Mouse (Mus musculus) forebrain, postnatal 0 days (tissue): Measurements from ENCODE around the gene Ddx1. TPM values are rescaled to one million over a fixed set of nuclear protein-coding genes. Genes with fewer than 3 reads are reported as not detected.

Experiments
- ATAC-seq: fragments of 200-750 bp; cut with Nextera tagmentation; 2 replicates; pipeline ENCODE4 v1.8.0; 2017; ENCODE audit warnings: mild to moderate bottlenecking, moderate library complexity
- DNase-seq: peaks from one replicate; pipeline ENCODE4 v3.0.0-alpha.2; 2015
- H3K27ac ChIP-seq: fragments of 300-500 bp; sonication (generic); 2 replicates; pipeline ENCODE4 v1.5.1; 2014; ENCODE audit warnings: low read depth, mild to moderate bottlenecking, antibody characterized with exemption, low read length, moderate library complexity, mixed read lengths
- H3K27me3 ChIP-seq: fragments of 300-500 bp; sonication (generic); 2 replicates; pipeline ENCODE4 v1.6.1; 2014; ENCODE audit warnings: mild to moderate bottlenecking, low read length, mixed read lengths; ENCODE audit not compliant: insufficient read depth
- H3K36me3 ChIP-seq: fragments of 300-500 bp; sonication (generic); 2 replicates; pipeline ENCODE4 v1.6.1; 2014; ENCODE audit warnings: mild to moderate bottlenecking, moderate library complexity; ENCODE audit not compliant: insufficient read depth
- H3K4me1 ChIP-seq: fragments of 300-500 bp; sonication (generic); 2 replicates; pipeline ENCODE4 v1.6.1; 2014; ENCODE audit warnings: antibody characterized with exemption; ENCODE audit not compliant: insufficient read depth
- H3K4me2 ChIP-seq: fragments of 300-500 bp; sonication (generic); 2 replicates; pipeline ENCODE4 v1.6.1; 2014; ENCODE audit warnings: low read depth, mild to moderate bottlenecking, moderate library complexity
- H3K4me3 ChIP-seq: fragments of 300-500 bp; sonication (generic); 2 replicates; pipeline ENCODE4 v1.5.1; 2014; ENCODE audit warnings: low read depth, low read length, mixed read lengths
- H3K9ac ChIP-seq: fragments of 300-500 bp; sonication (generic); 2 replicates; pipeline ENCODE4 v1.6.1; 2014; ENCODE audit warnings: mild to moderate bottlenecking
- H3K9me3 ChIP-seq: fragments of 300-500 bp; sonication (generic); 2 replicates; pipeline ENCODE4 v1.6.1; 2016; ENCODE audit warnings: low read length
- CTCF ChIP-seq: sonication (generic); IDR thresholded peaks from 2 replicates; pipeline ENCODE4 v1.5.1; 2016; ENCODE audit warnings: antibody characterized with exemption, control low read depth, low read depth
- WGBS: fragments of 180-500 bp; shearing (Covaris S2); extraction: QIAGEN DNeasy Blood & Tissue Kit; methylation state at CpG from one replicate; pipeline ENCODE4 v1.1.7; 2014; 5-methylcytosine and 5-hydroxymethylcytosine counted together
- polyA plus RNA-seq: library from polyadenylated mRNA; unstranded; fragments of >200 nt; fragmentation: Nextera tagmentation; extraction: Ambion mirVana; gene quantifications from 2 replicates; pipeline ENCODE4 v1.2.1, GENCODE M21; 2015
- total RNA-seq: library from RNA; depleted of rRNA; stranded (reverse); fragments of >200 nt; gene quantifications from 2 replicates; pipeline ENCODE4 v1.2.3, GENCODE M21; 2014; rRNA removed

The Ddx1 gene
- total and polyA plus RNA-seq, 2 experiments from 2014 or later: 61.6 to 137 TPM

DNA sequence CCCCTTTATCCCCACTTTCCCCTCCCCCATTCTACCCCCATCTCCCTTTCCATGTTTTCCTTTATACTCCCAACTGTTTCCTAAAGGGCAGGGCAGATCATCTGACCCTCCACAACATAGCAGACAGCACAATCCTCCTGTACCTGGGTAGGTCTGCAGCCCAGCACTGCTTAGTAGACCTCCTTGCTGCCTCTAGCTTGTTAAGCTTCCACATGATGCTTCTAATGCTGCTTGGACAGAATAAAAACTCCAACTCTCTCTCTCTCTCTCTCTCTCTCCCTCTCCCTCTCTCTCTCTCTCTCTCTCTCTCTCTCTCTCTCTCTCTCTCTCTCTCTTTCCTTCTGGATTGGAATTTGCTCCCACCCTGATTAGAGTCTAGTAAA lies 68.7 kb downstream of the Ddx1 start:
- no peak overlapping the region for H3K4me2 ChIP-seq
- H3K4me3 ChIP-seq: no peak overlapping the region
- DNase-seq (no peak), ATAC-seq (no peak)
- H3K27ac ChIP-seq: 0 out of 2 replicates have a peak overlapping the region, but pooled peaks have one; percentile 15
- peaks cover 9% of the 10 kb centered on the region; the same call in 1 of the 2 replicates for H3K4me1 ChIP-seq
- no peaks in the 10 kb centered on the region for H3K27me3 ChIP-seq
- no peak for TF ChIP-seq CTCF
- no peaks in the 10 kb centered on the region for H3K36me3 ChIP-seq
- H3K9ac ChIP-seq: no peak overlapping the region
- no peaks in the 10 kb centered on the region for H3K9me3 ChIP-seq

DNA sequence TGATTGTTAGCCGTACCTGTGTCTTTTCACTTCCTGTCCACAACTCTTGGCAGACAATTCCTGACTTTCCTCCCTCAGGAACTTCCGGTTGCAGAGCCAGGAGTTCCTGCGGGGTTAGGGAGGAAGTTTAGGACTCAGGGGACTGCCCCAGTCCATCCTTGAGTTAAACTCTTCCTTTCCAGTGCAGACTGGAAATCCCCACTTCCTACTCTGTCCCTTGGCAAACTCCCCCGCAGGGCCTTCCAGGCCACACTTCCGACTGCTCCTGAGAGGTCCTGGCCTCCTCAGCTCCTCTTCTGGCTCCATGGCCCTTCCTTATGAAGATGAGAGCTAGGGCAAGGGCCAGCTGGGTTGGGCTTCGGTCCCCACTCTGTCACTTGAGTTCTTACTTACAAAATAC lies 71.4 kb downstream of the Ddx1 start:
- no peak for DNase-seq
- Histone ChIP-seq H3K4me2 (no peak overlapping the region), H3K4me1 (peaks cover 9% of the 10 kb centered on the region; the same call in 1 of the 2 replicates), H3K36me3 (no peaks in the 10 kb centered on the region), H3K27me3 (no peaks in the 10 kb centered on the region), H3K9ac (no peak overlapping the region), H3K27ac (no peak overlapping the region), H3K4me3 (no peak overlapping the region), H3K9me3 (no peaks in the 10 kb centered on the region)
- 82% methylated on average over 6 of the region's 6 CpGs for WGBS
- no peak for TF ChIP-seq CTCF
- ATAC-seq: no peak

DNA sequence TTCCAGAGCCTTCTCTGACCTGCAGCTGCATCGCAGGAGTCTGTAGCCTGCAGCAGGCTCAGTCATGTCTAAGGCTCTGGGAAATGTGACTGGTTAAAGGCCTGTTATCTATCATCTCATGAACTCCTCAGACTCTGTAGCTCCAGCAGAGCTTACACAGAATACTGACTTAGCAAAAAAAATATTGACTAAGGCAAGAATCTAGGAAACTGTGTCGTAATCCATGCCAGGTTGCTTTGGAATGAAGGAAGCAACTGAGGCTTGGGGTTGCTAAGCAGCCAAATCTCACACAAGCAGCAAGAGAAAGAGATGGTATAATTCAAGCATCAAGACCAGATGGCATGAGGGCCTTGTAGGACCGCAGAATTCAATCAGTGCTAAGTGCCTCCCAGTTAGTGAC lies 72.1 kb downstream of the Ddx1 start:
- no peaks in the 10 kb centered on the region for H3K36me3 ChIP-seq
- peaks cover 9% of the 10 kb centered on the region; the same call in 1 of the 2 replicates for H3K4me1 ChIP-seq
- no peaks in the 10 kb centered on the region for H3K27me3 ChIP-seq
- no peak overlapping the region for H3K4me3 ChIP-seq
- peak; percentile 74 for DNase-seq
- 62% methylated on average over 3 of the region's 3 CpGs for WGBS
- H3K9ac ChIP-seq: no peak overlapping the region
- H3K4me2 ChIP-seq: no peak overlapping the region
- H3K27ac ChIP-seq: no peak overlapping the region
- H3K9me3 ChIP-seq: no peaks in the 10 kb centered on the region
- ATAC-seq: peak; percentile 75
- no peak for TF ChIP-seq CTCF

DNA sequence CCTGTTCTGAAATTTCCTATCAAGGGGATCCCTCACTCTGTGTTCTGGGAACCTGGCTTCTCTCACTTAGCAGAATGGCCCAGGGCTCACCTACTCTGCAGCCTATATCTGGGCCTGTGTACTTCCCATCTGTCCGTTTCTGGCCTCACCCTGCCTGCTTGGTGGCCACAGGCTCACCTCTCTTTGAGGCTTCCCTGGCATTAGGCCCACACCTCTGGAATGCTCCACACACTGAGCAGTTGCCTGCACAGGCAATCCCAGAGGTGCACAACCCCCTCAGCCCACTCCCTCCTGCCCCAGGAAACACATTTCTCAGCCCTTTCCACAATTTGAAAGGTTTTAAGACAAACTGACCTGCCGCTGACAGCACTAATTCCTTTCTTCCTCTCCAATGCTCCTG lies 72.9 kb downstream of the Ddx1 start:
- Histone ChIP-seq H3K27me3 (no peaks in the 10 kb centered on the region), H3K36me3 (no peaks in the 10 kb centered on the region), H3K4me3 (no peak overlapping the region), H3K9me3 (no peaks in the 10 kb centered on the region), H3K4me2 (no peak overlapping the region), H3K9ac (no peak overlapping the region), H3K4me1 (peaks cover 8% of the 10 kb centered on the region; the same call in 1 of the 2 replicates), H3K27ac (no peak overlapping the region)
- no peak for DNase-seq
- TF ChIP-seq CTCF: no peak
- WGBS: 28% methylated on average over 2 of the region's 2 CpGs
- no peak for ATAC-seq

DNA sequence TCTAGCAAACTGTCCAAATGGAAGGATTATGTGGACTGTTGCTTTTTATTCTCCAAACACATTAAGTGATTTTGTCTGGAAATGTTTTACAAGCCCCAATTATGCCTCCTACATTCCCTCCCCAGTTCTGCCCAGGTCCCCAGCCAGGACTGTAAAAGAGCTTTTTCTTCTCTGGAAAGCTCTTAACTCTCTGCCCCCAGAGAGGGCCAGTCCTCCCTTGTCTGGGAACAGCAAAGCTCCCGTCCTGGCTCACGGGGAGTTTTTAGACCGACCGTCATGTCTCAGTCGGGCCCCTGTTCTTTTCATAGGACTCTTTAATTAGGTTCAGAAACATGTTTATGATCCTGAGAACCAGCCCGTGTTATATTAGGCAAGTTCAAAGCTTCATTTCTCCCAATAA lies 75.0 kb downstream of the Ddx1 start:
- Histone ChIP-seq H3K9me3 (no peaks in the 10 kb centered on the region), H3K9ac (no peak overlapping the region), H3K27ac (no peak overlapping the region), H3K4me1 (0 out of 2 replicates have a peak, but pooled peaks cover 5% of the 10 kb centered on the region), H3K36me3 (no peaks in the 10 kb centered on the region), H3K4me3 (no peak overlapping the region), H3K27me3 (no peaks in the 10 kb centered on the region), H3K4me2 (no peak overlapping the region)
- DNase-seq: no peak
- ATAC-seq: no peak
- WGBS: 32% methylated on average over 6 of the region's 6 CpGs
- TF ChIP-seq CTCF: no peak

DNA sequence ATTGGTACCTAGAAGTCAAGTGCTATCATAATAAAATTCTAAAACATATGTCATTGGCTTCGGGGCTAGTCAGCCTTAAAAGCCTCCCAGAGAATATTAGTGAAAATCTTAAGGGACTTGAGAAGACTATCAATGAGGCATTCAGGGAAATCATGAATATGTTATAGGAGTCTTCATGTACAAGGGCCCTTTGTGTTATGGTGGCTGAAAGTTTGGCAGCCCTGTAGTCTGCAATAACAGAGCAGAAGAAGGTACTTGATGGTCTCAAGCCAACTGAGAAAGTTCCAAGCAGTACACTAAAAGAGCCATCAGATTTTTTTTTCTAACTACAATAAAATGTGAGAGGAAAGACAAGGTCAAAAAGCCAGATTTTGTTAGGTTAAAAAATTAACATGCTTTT lies 80.9 kb downstream of the Ddx1 start:
- Histone ChIP-seq H3K4me2 (no peak overlapping the region), H3K27ac (no peak overlapping the region), H3K9me3 (no peaks in the 10 kb centered on the region), H3K4me1 (no peaks in the 10 kb centered on the region), H3K36me3 (no peaks in the 10 kb centered on the region), H3K27me3 (no peaks in the 10 kb centered on the region), H3K4me3 (no peak overlapping the region), H3K9ac (no peak overlapping the region)
- ATAC-seq (no peak), DNase-seq (no peak)
- TF ChIP-seq CTCF: no peak
- 57% methylated on average over 1 of the region's 1 CpGs for WGBS

DNA sequence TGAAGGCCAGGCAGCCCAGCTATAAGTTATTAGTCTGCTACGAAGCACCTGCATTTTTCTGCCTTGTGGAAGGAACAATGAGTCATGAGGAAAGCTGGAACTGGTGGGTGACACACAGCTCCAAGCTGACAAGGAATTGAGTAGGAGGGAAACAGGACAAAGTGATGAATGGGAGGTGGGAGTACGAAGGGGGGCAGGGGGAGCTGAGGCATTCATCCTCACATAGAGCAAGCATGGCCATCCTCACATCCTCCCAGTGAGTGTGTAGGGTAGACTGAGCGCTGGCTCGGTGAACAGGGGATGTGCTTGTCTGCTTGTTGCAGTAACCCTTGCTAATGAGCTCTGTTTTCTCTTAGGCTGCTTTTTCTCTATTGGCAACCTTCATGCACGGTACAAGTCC lies 81.9 kb downstream of the Ddx1 start:
- DNase-seq: no peak
- TF ChIP-seq CTCF: no peak
- H3K4me2 ChIP-seq: no peak overlapping the region

More for the DNA sequence above, 81.9 kb downstream of the Ddx1 start:
- peak; percentile 34; the same call in 1 of the 2 replicates for ATAC-seq
- no peak overlapping the region for H3K27ac ChIP-seq
- H3K9ac ChIP-seq: no peak overlapping the region
- no peaks in the 10 kb centered on the region for H3K27me3 ChIP-seq
- no peaks in the 10 kb centered on the region for H3K9me3 ChIP-seq
- no peaks in the 10 kb centered on the region for H3K4me1 ChIP-seq
- no peak overlapping the region for H3K4me3 ChIP-seq
- no peaks in the 10 kb centered on the region for H3K36me3 ChIP-seq
- 73% methylated on average over 5 of the region's 5 CpGs for WGBS

Other genes starting within 250 kb of the Ddx1 start
- gene Nbas, start 19.9 kb upstream of the Ddx1 start, total RNA-seq: 26.7 and 32.2 TPM in 2 replicates
- gene Nbas, start 19.9 kb upstream of the Ddx1 start, polyA plus RNA-seq: 6.3 and 9.8 TPM in 2 replicates